Mouse (Mus musculus): ENCODE data around the gene Depp1.

GRCm38 (mm10) chr6:116629766-116630165, 20.6 kb upstream of the Depp1 start:
- TF ChIP-seq MYOD1 (IDR thresholded peaks at IDR 0.05; ENCODE audit: control insufficient read depth in 1 of 3, insufficient read length in 2 of 3, low read depth in 2 of 3), result no peak
- no peak for TF ChIP-seq MYOG (IDR thresholded peaks at IDR 0.05; ENCODE audit: control insufficient read depth in 1 of 3, insufficient read depth in 1 of 3, insufficient read length in 2 of 3, low read depth in 2 of 3)
- no peak for TF ChIP-seq E2F4 (IDR thresholded peaks at IDR 0.05; ENCODE audit: insufficient read depth)
- TF ChIP-seq POLR2A (IDR thresholded peaks at IDR 0.05; ENCODE audit: insufficient read length, low read depth), result no peak
- TF ChIP-seq TCF12 (IDR thresholded peaks at IDR 0.05; ENCODE audit: insufficient read depth, poor library complexity, severe bottlenecking), result no peak
- no peak for TF ChIP-seq CEBPB (IDR thresholded peaks at IDR 0.05; ENCODE audit: insufficient read depth, poor library complexity, severe bottlenecking)
- TF ChIP-seq REST (IDR thresholded peaks at IDR 0.05; ENCODE audit: insufficient read depth, insufficient read length), result no peak
- TF ChIP-seq MAX (IDR thresholded peaks at IDR 0.05; ENCODE audit: low read depth), result no peak
- TF ChIP-seq POLR2AphosphoS2 (IDR thresholded peaks at IDR 0.05; ENCODE audit: insufficient read length, low read depth), result no peak
- TF ChIP-seq SRF (IDR thresholded peaks at IDR 0.05; ENCODE audit: control insufficient read depth, insufficient read length, low read depth), result no peak
- no peak for TF ChIP-seq USF1 (IDR thresholded peaks at IDR 0.05; ENCODE audit: low read depth)
- no peak for TF ChIP-seq TCF3 (IDR thresholded peaks at IDR 0.05; ENCODE audit: insufficient read length, low read depth)

Measured in myocyte (in vitro differentiated cells).